Mouse (Mus musculus) lung, embryonic 15.5 days (tissue): ENCODE measurements around the gene Gm5108. TPM values are rescaled to one million over a fixed set of nuclear protein-coding genes. Genes with fewer than 3 reads are reported as not detected.

ENCODE experiments used
- polyA plus RNA-seq: library from polyadenylated mRNA; unstranded; fragments of >200 nt; fragmentation: Nextera tagmentation; extraction: Ambion mirVana; gene quantifications from 2 replicates; pipeline ENCODE4 v1.2.1, GENCODE M21; 2015

The Gm5108 gene
- polyA plus RNA-seq, 1 experiment from 2014 or later, result not detected

Other genes with a start within 250 kb of the Gm5108 start
- gene Atp8a1, start 94.2 kb upstream of the Gm5108 start, polyA plus RNA-seq, result 46.9 and 53.6 TPM in 2 replicates
- gene Gm21905, start 4.8 kb downstream of the Gm5108 start, polyA plus RNA-seq, result not detected in 2 replicates
- gene Grxcr1, start 90.2 kb downstream of the Gm5108 start, polyA plus RNA-seq, result not detected in 2 replicates